Mouse (Mus musculus): ENCODE data around the gene Snx9.

Snx9 gene

DNA sequence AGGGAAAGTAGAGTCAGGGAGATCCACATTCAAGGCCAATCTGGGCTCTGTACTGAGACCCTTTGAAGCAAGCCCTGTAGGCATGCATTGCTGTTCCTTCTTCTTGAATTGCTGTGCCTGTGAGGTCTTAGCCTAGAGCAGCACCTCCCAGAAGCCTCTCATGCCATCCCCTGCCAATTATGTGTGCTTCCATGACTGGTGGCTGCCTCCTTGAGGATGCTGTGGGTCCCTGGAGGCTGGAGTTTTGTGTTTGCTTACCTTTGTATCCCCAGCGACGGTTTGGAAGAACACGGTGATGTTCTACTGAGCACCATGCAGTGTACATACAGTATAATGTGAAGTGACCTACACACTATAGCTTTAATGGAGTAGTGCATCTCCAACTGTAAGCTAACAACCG, 4.2 kb downstream of the Snx9 start:
- DNase-seq (ENCODE audit: low spot score), result no peak

DNA sequence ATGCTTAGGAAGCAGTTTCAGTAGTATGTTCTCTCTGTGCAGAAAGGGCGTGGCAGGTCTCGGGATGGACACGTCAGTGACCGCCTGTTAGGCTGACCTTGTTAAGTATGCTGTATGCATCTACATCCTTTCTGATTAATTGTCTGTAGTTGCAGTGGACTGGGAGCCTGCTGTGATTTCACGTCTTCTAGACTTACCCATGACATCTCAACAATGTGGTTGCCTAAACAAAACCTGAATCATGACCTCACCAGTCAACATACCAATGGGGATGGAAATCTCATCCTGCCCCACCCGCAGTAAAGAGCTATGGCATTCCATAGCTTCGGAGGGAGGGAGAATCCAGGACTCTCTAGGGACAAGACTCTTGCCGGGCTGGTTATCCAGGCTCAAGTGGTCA, 5.0 kb downstream of the Snx9 start:
- DNase-seq (ENCODE audit: low spot score), result no peak

DNA sequence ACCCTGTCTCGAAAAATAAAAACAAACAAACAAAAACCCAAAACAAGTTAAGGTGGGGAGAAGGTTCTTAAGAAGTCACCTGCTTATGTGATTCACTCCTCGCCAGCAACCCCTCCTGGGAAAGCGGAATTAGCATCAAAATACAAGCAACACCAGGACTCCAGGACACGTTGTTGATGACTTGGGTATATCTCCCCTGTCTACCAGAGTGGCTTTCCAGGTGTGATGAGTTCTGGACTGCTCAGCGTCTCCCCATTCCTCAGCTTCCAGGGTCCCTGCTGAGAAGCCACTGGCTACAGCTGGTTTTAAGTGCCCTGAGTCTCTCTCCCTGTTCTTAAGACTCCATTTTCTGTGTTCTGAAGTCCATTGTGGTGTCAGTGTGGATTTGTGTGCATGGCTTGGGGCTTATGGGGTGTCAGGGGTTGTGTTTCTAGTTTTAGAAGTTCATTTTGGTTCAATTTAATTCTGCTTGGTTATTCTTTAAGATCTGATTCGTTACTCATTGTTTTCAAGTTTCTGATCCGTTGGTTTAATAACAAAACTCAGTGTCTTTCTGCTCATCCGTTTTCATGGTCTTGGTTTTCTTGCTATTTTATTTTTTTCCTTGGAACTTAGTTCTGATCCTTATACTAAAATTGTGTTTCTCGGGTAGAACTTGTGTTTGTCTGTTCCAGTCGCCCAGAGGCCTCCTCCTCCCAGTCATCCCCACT, 7.7 kb downstream of the Snx9 start:
- DNase-seq (ENCODE audit: low spot score), result no peak

DNA sequence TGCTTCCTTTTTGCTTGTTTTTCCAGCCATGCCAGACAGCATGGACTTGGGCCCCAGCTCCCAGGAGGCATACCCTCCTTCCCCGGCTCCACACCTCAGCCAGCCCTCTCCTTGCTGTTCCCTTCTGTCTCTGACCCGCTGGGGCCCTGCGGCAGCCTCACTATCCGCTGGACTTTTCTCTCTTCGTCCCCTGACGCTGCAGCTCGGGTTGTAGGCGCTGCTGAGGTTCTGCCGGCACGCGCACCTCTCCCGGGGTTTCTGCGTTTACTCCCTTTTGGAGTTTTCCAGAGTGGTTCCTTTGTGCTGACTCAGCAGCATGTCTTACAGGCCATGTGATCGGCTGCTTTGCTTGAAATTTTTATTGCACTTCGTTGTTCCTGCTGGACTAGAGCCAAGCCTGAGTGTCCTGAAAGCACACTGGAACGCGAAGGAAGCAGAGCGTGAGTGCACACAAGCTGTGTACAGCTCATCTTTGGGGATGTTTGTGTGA, 8.3 kb downstream of the Snx9 start:
- no peak for DNase-seq (ENCODE audit: low spot score)

DNA sequence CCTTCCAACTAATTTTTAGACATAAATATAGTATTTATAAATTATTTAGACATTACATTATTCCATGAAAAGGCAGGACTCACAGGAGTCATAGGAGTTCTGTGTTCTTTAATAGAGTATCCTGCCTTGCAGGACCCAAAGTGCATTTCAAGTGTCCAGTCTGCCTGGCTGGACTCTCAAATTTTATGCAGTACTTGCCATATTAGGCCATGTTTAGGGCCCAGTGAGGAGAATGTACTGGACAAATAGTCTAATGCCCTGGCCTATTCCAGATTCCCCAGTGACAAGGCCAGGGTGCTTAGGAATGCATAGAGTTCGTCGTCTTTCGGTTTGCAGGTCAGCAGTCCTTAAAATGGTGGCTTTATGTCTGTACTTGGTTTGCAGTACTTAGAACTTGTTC, 8.9 kb downstream of the Snx9 start:
- no peak for DNase-seq (ENCODE audit: low spot score)

- no peak for DNase-seq (ENCODE audit: low spot score)
Observed at GRCm38 (mm10) chr17:5850476-5850875, 9.3 kb downstream of the Snx9 start.

GRCm38 (mm10) chr17:5853936-5854335, 12.8 kb downstream of the Snx9 start:
- DNase-seq (ENCODE audit: low spot score), result no peak

DNA sequence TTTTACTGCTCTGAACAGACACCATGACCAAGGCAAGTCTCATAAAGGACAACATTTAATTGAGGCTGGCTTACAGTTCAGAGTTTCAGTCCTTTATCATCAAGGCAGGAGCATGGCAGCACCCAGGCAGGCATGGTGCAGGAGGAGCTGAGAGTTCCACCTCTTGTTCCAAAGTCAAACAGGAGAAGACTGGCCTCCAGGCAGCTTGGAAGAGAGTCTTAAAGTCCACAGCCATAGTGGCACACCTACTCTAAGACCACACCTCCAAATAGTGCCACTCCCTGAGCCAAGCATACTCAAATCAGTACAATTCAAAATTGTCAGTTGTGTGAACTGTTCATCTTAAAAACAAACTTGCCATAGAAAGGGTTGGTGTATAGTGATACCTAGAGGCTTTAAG, 14.4 kb downstream of the Snx9 start:
- DNase-seq (ENCODE audit: low spot score), result no peak

- no peak for DNase-seq (ENCODE audit: low spot score)
Observed at GRCm38 (mm10) chr17:5856426-5856825, 15.3 kb downstream of the Snx9 start.

GRCm38 (mm10) chr17:5857206-5857605, 16.1 kb downstream of the Snx9 start:
- no peak for DNase-seq (ENCODE audit: low spot score)

DNA sequence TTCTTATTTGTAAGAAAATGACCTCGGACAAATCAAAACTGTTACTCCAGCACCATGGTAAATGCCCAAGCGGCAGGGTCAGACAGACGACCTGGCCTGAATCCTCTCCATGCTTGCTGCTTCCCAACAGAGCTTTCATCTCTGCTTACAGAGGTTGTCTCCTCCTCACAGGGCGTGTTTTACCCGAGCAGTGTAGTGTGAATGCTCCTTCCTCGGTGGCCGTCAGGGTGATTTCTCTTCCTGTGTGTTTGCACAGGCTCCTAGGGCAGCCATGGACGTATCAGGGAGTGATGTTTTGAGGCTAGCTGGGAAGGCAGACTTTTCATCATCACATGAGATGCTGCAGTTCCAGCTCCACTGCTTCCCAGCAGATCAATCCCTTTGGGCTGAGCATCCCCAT, 17.1 kb downstream of the Snx9 start:
- DNase-seq (ENCODE audit: low spot score), result no peak

DNA sequence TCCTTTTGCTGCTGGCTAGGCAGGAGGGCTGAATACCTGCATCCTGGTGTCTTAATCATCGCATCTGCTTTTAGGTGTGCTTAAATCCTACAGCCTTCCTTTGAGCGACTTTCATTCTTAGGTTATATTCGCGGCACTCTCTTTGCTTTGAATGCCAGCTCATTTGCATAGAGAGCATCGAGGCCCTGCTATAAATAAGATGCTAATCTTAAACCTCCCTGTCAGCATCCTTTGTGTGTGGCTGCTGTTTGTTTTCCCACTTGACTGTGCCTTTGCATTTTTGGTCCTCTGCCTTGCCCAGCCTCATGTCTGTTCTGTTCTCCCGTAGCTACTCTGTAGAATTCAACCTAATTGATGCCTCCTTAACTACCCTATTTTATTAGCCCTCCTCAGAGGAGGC, 21.2 kb downstream of the Snx9 start:
- DNase-seq (ENCODE audit: low spot score), result no peak

DNA sequence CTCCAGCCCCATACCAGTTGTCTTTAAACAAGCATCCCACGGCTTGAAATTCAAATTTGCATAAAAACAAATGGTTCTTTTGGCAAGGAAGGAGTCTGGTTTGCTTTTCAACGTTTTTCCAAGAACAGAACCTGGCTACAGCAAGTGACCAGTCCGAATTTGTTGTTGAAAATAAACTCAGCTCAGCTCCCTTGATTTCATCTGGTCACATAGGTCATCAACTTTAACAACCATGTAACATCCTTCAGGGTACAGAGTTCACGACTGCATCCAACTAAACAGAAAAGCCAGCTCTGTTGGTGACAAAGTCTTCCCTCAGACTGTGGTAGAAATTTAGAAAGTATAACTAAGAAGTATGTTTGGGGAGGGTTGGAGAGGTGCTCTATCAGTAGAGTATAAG, 21.7 kb downstream of the Snx9 start:
- DNase-seq (ENCODE audit: low spot score), result no peak

GRCm38 (mm10) chr17:5863745-5864144, 22.6 kb downstream of the Snx9 start:
- DNase-seq (ENCODE audit: low spot score), result no peak

- no peak for DNase-seq (ENCODE audit: low spot score)
Observed at GRCm38 (mm10) chr17:5867456-5867855, 26.3 kb downstream of the Snx9 start.

DNA sequence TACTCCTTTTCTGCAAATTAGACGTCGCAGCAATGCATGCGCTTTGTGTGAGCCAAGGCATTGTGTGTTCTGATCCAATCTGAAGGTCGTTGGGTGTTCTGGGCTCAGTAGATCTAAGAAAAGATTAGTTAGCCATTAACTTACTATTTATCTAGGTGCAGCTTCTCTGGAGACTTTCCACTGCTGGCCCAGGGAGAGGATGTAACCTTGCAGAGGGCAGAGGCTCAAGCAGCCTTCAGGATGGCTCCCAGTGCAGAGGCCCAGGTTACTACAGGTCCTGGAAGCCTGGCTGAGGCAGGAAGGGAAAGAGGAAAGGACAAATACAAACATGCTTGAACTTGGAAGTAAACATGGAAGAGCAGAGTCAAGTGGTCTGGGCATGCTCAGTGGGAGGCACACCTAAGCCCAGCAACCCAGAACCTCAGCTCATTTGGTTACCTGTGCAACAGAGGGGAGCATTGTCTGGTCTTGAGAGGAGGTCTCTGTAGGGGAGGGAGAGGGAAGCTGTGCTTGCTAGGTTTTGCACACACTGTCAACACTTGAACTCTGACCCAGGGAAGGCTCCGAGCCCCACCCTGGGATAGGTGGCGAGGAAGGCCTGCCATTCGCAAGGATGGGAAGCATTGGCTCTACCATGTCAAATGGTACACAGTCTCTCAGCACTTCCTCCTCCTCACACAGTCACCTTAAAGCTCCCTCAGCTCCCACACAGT, 27.3 kb downstream of the Snx9 start:
- DNase-seq (ENCODE audit: low spot score), result no peak

DNA sequence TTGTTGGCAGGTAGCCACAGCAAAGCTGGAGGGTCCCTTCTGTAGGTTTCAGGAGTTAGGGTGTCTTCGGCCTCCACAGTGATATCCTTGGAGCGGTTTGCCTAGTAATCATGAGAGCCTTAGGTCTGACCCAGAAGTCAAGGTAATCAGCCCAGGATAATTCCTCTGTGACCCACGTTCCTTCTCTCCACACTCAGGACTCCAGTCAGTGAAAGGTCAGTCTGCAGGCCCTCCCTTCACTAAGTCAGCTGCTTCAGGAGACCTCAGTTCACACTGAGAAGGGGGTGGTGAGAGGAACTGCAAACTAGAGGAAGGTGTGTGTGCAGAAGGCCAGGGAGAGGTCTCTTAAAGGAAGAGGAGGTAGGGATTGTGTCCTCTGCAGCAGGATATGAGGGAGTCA, 28.3 kb downstream of the Snx9 start:
- no peak for DNase-seq (ENCODE audit: low spot score)

GRCm38 (mm10) chr17:5870002-5870401, 28.9 kb downstream of the Snx9 start:
- DNase-seq (ENCODE audit: low spot score), result no peak

GRCm38 (mm10) chr17:5870696-5871095, 29.6 kb downstream of the Snx9 start:
- no peak for DNase-seq (ENCODE audit: low spot score)

- DNase-seq (ENCODE audit: low spot score), result peak; percentile 50
Observed at GRCm38 (mm10) chr17:5872506-5872905, 31.4 kb downstream of the Snx9 start.

GRCm38 (mm10) chr17:5874565-5874964, 33.4 kb downstream of the Snx9 start:
- DNase-seq (ENCODE audit: low spot score), result no peak

DNA sequence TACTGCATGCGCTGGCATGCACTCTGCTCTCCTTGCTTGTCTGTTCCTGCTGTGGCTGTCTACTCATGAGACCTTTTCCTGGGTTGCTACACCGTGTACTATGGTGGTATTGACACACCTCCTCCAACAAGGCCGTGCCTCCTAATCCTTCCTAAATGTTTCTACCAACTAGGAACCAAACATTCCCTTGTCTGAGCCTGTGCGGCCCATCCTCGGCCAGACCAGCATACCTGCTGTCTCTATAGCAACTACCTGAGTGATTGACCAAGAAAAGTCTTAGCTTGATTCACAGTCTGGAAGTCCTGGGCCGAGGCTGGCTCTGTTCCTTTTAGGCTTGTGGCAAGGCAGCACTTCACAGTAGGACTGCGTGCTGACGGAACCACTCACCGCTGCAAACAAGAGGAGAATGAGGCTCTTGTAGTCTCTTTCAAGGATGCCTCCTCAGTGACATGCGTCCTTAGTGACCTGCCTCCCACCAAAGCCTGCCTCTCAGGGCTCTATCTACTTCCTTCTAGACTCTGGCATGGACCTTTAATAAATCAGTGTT, 36.6 kb downstream of the Snx9 start:
- DNase-seq (ENCODE audit: low spot score), result no peak

DNA sequence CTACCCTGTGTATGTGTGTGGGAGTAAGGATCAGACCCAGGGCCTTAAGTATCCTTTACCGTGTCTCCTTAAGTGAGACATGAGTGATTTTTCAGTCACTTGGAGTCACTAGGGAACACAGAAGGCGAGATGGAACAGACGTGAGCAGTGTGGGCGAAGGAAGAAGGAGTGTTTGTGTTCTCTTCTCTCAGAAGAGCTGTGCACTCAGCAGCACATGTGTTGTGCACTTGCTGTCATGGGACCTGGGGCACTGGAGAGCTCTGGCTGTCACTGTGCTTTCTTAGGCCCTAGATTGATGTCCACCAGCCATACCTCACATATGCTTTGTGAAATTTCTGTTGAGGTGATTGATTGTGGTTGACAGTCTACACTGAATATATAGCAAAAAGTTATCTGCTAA, 37.7 kb downstream of the Snx9 start:
- no peak for DNase-seq (ENCODE audit: low spot score)

Measured in T-cell, adult 2 months (primary cell).